Mouse (Mus musculus): ENCODE measurements around the gene Rhou. TPM values are rescaled to one million over a fixed set of nuclear protein-coding genes. Genes with fewer than 3 reads are reported as not detected.
A peak's percentile ranks its signal among the peaks of the same experiment; 100 is the strongest.

Rhou gene
- total RNA-seq, 2 experiments from 2014 or later = 7.5 to 9.9 TPM

DNA sequence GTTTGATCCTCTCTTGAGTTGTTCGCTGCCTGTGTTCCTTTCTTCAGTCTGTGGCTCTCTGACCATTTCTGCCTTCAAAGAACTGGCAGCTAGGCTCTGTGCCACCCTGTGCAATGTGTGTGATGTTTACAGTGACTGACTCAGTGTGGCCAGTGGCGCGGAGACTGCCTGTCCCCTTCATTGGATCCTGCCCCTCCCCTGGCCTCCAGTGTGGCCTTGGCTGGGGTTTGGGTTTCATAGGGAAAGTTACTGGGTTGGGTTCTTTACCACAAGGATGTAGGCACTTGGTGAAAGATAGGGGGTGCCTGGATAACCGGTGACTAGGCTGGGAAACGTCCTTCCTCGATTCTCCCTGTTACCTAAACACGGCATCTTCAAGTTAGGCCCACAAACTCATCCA lies 31.1 kb downstream of the Rhou start:
- no peak for DNase-seq
- intact Hi-C loops (cut with DNase I) = no loop called here

DNA sequence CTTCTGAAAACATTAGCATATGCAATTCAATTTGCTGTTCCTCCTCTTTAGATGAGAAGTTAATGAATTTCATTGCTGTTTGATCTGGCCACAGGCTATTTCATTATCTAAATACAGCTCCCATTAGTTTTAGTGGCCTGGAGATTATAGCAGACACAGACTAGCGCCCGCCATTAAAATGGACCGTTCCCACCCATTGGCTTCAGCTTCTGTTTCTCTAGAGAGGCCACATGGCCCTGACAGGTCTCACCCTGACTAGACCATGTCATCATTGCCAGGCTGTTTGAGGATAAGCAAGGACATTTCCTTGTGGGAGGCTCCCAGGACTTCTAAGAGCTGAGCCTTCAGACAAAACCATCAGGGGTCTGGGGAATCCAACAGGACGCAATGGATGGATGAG lies 31.7 kb downstream of the Rhou start:
- intact Hi-C loops (cut with DNase I) = no loop called here
- DNase-seq = no peak

DNA sequence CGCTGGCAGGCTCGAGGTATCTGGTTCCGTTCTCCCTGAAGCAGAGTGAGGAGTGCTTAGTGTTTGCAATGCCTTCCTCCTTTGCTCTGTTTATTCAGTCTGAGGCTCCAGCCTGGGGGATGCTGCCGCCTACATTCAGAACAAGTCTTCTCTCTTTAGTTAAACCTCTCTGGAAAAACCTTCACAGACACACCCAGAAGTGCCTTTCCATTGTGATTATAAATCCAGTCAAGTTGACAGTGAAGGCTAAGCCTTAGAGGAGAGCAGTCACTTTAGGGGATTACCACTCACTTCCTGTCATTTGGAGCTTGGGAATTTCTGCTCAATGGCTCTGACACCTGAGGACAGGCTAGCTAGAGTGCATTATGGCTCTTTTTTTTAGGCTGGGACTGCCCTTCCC lies 34.1 kb downstream of the Rhou start:
- DNase-seq = no peak
- intact Hi-C loops (cut with DNase I) = no loop called here

DNA sequence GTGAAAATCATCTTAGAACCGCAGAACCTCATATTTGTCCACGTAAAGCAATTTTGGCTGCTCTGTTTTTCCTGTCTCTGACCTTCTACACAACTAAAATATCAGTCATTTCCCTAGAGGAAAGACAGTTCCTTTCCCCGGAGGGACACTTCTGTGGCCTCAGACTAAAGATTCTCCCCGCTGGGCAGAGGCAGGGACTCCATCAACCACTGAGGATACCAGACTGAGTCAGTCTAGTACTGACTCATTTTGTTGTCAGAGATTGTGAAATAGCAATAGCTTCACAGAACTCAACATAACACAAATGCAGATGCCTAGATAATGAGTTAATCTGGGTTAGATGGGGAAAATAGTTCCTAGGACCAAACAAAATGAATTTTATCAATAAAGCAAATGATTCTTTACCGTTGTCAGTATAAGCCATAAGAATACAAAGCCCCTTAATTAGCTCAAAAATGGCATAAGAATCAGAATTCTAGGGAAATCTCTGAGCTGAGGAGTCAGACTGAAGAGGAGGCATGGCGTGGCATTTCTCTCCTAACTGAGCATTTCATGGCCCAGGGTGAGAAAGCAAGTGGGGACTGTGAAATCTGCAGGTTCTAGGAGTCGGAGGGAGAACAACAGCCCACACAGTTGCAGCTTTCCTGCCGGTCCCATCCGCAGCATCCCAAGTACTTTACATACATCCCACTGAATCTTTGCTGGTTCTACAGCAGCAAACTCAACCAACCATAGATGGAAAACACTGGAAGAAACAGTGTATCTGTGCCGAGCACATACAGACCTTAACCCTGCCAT lies 38.6 kb downstream of the Rhou start:
- intact Hi-C loops (cut with DNase I) = no loop called here
- no peak for DNase-seq

DNA sequence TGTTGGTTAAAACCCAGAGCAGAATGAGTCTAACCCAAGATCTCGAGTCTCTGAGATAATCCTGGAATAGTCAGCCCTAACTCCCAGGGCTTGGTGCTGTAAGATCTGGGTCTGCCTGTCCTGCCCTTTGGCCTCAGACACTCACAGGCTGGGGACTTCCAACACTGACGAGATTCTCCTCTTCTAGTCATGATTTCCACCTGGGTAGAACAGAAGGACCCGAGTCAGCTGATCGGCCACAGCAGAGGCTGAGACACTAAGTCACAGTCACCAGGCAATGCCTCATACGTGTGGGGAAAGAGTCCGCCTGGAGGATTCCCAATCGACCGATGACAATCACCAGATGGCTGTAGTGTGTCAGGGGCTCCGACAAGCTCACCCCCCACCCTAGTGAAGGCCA lies 42.4 kb downstream of the Rhou start:
- intact Hi-C loops (cut with DNase I) = no loop called here
- no peak for DNase-seq

DNA sequence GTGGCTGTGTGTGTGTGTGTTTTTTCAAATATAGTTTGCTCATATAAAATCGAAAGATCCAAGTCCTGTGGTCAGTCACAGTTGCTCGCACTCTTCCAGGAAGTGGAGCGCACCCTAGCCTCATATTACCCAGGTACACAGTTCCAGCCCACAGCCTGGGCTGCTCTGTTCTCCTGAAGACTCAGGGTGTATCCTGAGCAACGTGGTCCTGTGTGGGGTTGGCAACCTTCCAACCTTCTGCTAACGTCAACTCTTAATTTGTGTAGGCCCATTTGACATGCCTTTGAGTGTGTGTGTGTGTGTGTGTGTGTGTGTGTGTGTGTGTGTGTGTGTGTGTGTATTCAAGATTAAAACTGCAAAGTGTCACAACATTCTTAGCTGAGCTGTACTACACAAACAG lies 43.6 kb downstream of the Rhou start:
- DNase-seq = no peak
- intact Hi-C loops (cut with DNase I) = no loop called here

DNA sequence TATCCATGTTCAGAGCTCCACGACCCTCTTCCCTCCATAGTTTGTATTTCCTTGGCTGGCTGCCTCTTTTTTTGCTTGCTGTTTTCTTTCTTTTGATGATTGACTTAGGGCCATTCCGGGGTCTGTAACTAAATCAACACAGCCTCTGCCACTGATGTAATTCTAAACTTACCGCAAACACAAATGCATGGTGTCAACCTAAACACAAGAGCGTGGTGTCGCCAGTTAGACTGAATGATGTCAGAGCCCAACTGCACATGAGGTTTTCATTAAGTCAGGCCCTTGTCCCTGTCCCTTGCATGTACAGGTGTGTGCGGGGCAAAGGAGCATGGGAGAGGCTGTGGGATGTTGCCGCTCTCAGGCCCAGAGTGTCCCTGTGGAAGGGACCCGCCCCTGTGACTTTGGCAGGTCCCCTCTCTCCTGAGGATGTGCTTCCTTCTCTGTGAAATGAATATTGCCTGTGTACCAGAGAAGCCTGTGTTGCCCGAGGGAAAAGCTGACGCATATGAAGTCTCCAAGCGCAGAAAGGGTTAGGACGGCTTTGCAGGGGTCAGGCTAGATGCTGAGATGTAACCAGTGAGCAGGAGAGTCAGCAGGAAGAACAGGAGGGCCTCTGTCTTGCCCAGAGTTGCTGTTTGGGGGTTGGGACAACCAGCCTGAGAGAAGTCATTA lies 46.8 kb downstream of the Rhou start:
- intact Hi-C loops (cut with DNase I) = loop anchor here (5.0 kb wide), 1 partner anchor 43 kb away; no protein-coding TSS in a partner anchor

DNA sequence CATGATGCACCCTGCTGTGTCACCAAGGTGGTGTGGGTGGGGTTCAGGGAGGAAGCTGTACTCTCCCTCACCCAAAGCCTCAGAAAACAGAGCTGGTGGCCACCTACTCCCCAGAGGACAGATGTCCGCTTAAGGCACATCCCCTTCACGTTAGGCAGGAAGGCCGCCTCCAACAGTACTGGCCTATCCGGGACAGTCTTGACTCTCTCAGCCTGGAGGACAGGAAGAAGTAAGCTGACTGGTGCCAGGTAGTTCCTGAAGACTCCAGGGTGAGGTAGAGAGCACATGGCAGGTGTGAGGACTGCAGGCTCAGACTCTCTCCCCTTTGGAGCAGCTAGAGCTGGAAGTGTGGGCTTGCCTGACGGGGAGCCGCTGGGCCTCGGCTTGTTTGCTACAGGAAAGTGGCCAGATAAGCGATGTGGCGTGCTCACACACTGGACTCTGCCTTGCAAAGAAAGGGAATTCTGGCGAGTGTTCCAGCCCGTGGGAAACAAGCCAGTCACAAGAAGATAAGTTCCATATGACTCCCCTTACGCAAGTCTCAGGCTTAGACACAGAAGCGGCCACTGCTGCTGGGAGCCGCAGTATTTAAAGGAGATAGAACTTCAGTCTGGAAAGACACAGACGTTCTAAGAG lies 48.3 kb downstream of the Rhou start:
- peak; percentile 84 to 86 for DNase-seq
- intact Hi-C loops (cut with DNase I) = loop anchor here (5.0 kb wide), 1 partner anchor 45 kb away; no protein-coding TSS in a partner anchor

More for the DNA sequence above, 46.8 kb downstream of the Rhou start:
- no peak for DNase-seq

DNA sequence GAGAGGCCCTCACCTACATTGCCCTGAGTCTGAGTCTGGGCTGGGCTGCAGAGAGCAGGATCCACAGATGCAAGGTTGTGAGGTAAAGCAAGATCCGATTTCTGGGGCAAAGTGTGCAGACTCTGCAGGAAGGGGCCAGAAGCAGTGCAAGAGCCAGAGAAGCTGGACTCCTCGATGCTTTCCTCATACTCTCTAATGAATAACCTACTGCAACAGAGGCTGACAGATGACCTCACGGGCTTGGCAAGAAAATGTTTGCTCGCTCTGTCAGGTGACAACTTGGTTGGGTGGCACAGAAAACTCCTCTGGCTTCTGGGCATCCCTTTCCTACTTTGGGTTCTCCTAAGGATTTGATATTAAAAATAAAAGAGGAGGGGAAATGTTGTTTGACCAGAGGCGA lies 51.6 kb downstream of the Rhou start:
- DNase-seq = no peak
- intact Hi-C loops (cut with DNase I) = no loop called here

DNA sequence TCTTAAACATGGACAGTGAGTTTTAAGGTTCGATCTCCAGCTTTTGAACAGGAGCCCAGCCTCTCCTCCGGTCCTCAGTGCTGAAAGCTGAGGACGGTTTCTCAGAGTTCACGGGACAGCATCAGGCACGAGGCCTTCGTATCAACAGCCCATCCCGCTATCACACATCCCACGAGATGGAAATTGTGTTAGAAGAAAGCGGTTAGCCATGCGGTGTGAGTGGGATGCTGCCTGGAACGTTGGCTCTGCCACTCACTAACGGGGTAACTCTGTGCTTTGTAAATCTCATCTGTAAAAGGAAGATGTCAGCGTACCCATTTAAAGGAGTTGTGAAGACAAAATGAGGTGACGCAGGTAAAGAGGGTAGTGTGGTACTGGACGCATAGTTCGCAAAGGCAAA lies 53.4 kb downstream of the Rhou start:
- no peak for DNase-seq
- intact Hi-C loops (cut with DNase I) = no loop called here

DNA sequence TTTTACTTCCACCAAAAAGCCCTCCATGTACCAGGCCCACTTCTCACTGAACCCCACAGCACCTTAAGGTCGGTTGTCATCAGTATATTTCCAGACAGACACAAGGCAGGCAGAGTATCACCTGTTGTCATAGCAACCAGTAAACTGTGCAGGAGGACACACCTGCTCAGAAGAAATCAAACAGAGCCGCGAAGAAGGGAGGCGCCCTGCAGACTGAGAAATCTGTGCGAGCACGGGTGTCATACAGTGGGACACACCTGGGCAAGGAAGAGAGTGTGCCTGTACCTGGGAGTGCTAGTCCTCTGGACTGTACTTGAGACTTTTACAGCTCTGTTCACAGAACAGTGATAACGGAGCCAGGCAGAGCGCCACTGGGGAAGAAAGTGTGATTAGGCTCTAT lies 55.0 kb downstream of the Rhou start:
- DNase-seq = no peak
- intact Hi-C loops (cut with DNase I) = no loop called here

DNA sequence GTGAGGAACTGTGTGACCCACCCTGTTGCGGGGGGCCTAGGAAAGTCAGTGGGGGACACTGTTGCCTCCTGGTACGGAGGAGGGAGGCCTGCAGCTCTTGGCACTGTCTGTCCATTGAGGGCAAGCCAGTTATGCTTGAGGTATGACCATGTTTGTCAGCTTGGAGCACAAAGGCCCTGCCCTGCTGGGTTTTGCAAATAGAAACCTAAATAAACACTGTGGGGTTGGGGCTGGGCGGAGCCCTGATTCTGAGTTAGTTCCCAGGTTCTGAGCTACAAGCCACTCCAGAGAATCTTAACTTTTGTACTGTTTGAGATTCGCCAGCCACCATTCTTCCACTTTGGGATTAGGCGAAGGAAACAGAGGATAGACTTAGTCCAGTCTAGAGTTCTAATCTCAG lies 56.6 kb downstream of the Rhou start:
- intact Hi-C loops (cut with DNase I) = no loop called here
- no peak for DNase-seq

Other genes with a start within 250 kb of the Rhou start
- gene Mc1r, start 246.8 kb upstream of the Rhou start, total RNA-seq (2021) = not detected
- gene Tubb3, start 242.5 kb upstream of the Rhou start, total RNA-seq (2021) = under 1 TPM; 0.61 to 0.67 TPM
- 10 to 100 TPM; 45.8 to 50.8 TPM for gene Def8, start 230.4 kb upstream of the Rhou start, total RNA-seq (2021)
- gene Afg3l1, start 176.0 kb upstream of the Rhou start, total RNA-seq (2021) = 10 to 100 TPM; 53.8 to 58.4 TPM
- not detected for gene Dbndd1, start 138.5 kb upstream of the Rhou start, total RNA-seq (2021)
- 1 to 10 TPM; 6.1 to 6.2 TPM for gene Gas8, start 135.1 kb upstream of the Rhou start, total RNA-seq (2021)
- gene Rab4a, start 152.1 kb downstream of the Rhou start, total RNA-seq (2021) = 1 to 10 TPM; 7.8 to 7.9 TPM
- 1 to 10 TPM; 1.7 to 2.2 TPM for gene Ccsap, start 206.3 kb downstream of the Rhou start, total RNA-seq (2021)
- 100 to 1,000 TPM; 284 to 359 TPM for gene Acta1, start 240.8 kb downstream of the Rhou start, total RNA-seq (2021)

Measured in heart, postnatal 14 days (tissue).